Mouse (Mus musculus) midbrain, embryonic 15.5 days (tissue): ENCODE results near the gene Magoh. TPM values are rescaled to one million over a fixed set of nuclear protein-coding genes. Genes with fewer than 3 reads are reported as not detected.

Experiments used
- ATAC-seq: fragments of 200-750 bp; cut with Nextera tagmentation; replicated peaks from 2 replicates; pipeline ENCODE4 v1.8.0; 2017; ENCODE audit warnings: moderate TSS enrichment
- H3K27ac ChIP-seq: fragments of 300-500 bp; sonication (generic); 2 replicates; pipeline ENCODE4 v1.5.1; 2015; ENCODE audit warnings: mild to moderate bottlenecking, inconsistent platforms
- H3K27me3 ChIP-seq: fragments of 300-500 bp; sonication (generic); replicated peaks from 2 replicates; pipeline ENCODE4 v1.6.1; 2015; ENCODE audit warnings: inconsistent platforms
- H3K36me3 ChIP-seq: fragments of 300-500 bp; sonication (generic); replicated peaks from 2 replicates; pipeline ENCODE4 v1.6.1; 2015; ENCODE audit warnings: inconsistent platforms
- H3K4me1 ChIP-seq: fragments of 300-500 bp; sonication (generic); 2 replicates; pipeline ENCODE4 v1.6.1; 2015; ENCODE audit warnings: inconsistent platforms
- H3K4me2 ChIP-seq: fragments of 300-500 bp; sonication (generic); 2 replicates; pipeline ENCODE4 v1.6.1; 2015; ENCODE audit warnings: inconsistent platforms, mild to moderate bottlenecking, moderate library complexity
- H3K4me3 ChIP-seq: fragments of 300-500 bp; sonication (generic); 2 replicates; pipeline ENCODE4 v1.5.1; 2015; ENCODE audit warnings: mild to moderate bottlenecking, inconsistent platforms
- H3K9ac ChIP-seq: fragments of 300-500 bp; sonication (generic); 2 replicates; pipeline ENCODE4 v1.6.1; 2015; ENCODE audit warnings: mild to moderate bottlenecking, inconsistent platforms
- H3K9me3 ChIP-seq: fragments of 300-500 bp; sonication (generic); 2 replicates; pipeline ENCODE4 v1.6.1; 2016; ENCODE audit warnings: inconsistent platforms
- WGBS: fragments of 180-500 bp; shearing (Covaris S2); methylation state at CpG from one replicate; pipeline ENCODE4 v1.1.7; 2015; ENCODE audit warnings: mixed read lengths; 5-methylcytosine and 5-hydroxymethylcytosine counted together
- polyA plus RNA-seq: library from polyadenylated mRNA; unstranded; fragments of >200 nt; fragmentation: Nextera tagmentation; extraction: Ambion mirVana; gene quantifications from 2 replicates; pipeline ENCODE4 v1.2.1, GENCODE M21; 2015

Gene Magoh
- polyA plus RNA-seq, 1 experiment from 2014 or later: 103 TPM

DNA sequence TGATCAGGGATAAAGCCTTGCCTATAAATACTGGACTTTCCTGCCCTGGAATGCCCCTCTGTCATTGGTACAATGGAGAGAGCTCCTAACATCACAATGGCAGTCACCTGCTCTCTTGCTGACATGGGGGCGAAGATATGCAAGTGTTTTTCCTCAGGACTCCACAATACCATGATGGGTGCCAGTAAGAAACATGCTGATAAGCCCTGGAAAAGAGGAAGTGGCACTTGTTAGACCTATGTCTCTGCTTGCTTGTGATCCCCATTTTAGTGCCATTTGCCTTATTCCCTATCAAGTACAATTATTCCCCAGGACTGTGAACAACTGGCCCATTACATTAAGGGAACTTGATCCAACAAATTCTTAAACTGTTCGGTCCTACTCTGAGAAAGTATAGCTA lies 49.2 kb downstream of the Magoh start:
- H3K9me3 ChIP-seq: no peaks in the 10 kb centered on the region
- ATAC-seq: no peak
- no peak overlapping the region for H3K4me3 ChIP-seq

DNA sequence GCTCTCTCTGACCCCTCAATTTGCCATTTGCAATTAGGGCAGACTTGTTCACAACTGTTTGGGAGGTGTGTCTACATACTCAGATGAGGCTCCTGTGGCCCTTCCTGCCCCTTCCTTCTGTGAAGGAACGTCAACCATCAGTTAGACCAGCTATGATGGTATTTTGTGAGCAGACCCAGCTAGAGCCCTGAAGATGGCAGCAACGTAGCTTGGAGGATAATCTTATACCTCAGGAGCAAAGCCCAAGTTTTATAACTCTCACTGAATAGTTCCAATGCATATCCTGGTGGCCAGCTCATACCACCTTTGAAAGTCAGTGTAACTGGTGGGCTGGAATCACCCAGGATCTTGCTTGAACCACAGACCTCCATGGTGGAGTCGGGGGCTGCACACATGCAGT lies 51.9 kb downstream of the Magoh start:
- no peak overlapping the region for H3K27ac ChIP-seq
- H3K4me2 ChIP-seq: no peak overlapping the region
- no peaks in the 10 kb centered on the region for H3K4me1 ChIP-seq
- H3K9ac ChIP-seq: no peak overlapping the region
- H3K4me3 ChIP-seq: no peak overlapping the region
- no peaks in the 10 kb centered on the region for H3K27me3 ChIP-seq
- H3K9me3 ChIP-seq: no peaks in the 10 kb centered on the region
- WGBS: 81% methylated on average over 3 of the region's 3 CpGs
- ATAC-seq: no peak
- no peaks in the 10 kb centered on the region for H3K36me3 ChIP-seq

More for the DNA sequence above, 49.2 kb downstream of the Magoh start:
- WGBS: 74% methylated on average over 2 of the region's 2 CpGs
- H3K4me1 ChIP-seq: no peaks in the 10 kb centered on the region
- H3K36me3 ChIP-seq: no peaks in the 10 kb centered on the region
- H3K27ac ChIP-seq: no peak overlapping the region
- H3K9ac ChIP-seq: no peak overlapping the region
- H3K4me2 ChIP-seq: no peak overlapping the region
- no peaks in the 10 kb centered on the region for H3K27me3 ChIP-seq

DNA sequence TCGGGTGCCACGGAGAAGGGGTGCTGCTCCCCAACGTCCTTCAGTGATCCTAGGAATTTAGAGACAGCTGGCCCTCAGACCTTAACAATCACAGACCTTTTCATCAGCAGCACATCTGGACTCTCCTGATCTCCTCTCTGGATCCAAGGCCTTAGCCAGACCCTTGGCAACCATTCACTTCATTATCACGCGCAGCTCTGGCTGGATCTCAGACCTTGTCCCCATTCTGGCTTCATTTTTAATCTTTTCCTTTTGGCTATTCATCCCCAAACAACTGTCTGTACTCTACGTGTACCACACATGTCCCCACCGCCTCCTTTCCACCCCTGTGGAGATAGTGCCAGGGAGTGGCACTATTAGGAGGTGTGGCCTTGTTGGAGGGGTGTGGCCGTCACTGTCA lies 53.7 kb downstream of the Magoh start:
- ATAC-seq: no peak
- H3K9me3 ChIP-seq: no peaks in the 10 kb centered on the region
- no peaks in the 10 kb centered on the region for H3K4me1 ChIP-seq
- no peaks in the 10 kb centered on the region for H3K36me3 ChIP-seq
- no peak overlapping the region for H3K9ac ChIP-seq
- H3K4me2 ChIP-seq: no peak overlapping the region
- no peak overlapping the region for H3K4me3 ChIP-seq
- H3K27me3 ChIP-seq: no peaks in the 10 kb centered on the region
- no peak overlapping the region for H3K27ac ChIP-seq
- 83% methylated on average over 8 of the region's 8 CpGs for WGBS

DNA sequence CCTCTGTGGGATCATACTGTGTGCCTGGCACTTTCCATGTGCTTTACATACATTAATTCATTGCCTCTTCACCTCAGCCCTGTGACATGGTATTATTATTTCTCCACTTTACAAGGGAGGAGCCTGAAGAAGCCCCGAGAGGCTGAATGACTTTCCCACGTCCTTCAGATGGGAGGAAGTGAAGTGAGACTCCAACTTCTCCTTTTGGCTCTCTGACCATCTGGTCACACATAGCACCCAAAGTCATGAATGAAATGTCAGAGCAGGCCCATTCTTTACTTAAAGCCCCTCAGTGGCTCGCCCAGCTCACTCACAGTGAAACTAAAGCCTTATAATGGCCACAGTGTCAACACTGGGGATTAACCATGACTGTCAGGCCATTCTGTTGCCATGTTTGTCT lies 55.7 kb downstream of the Magoh start:
- no peak overlapping the region for H3K4me2 ChIP-seq
- H3K36me3 ChIP-seq: no peaks in the 10 kb centered on the region
- H3K9me3 ChIP-seq: no peaks in the 10 kb centered on the region
- H3K27ac ChIP-seq: no peak overlapping the region
- H3K4me3 ChIP-seq: no peak overlapping the region
- H3K9ac ChIP-seq: no peak overlapping the region
- no peak for ATAC-seq
- H3K27me3 ChIP-seq: no peaks in the 10 kb centered on the region
- 64% methylated on average over 3 of the region's 3 CpGs for WGBS
- no peaks in the 10 kb centered on the region for H3K4me1 ChIP-seq

Other genes starting within 250 kb of the Magoh start
- 52.0 and 58.2 TPM in 2 replicates for gene Dmrtb1, start 195.5 kb upstream of the Magoh start, polyA plus RNA-seq
- gene Lrp8, start 77.5 kb upstream of the Magoh start, polyA plus RNA-seq: 70.6 and 71.3 TPM in 2 replicates
- 92.4 and 96.4 TPM in 2 replicates for gene 0610037L13Rik, start 10.1 kb downstream of the Magoh start, polyA plus RNA-seq
- gene Cpt2, start 43.9 kb downstream of the Magoh start, polyA plus RNA-seq: 13.9 and 17.0 TPM in 2 replicates
- gene Slc1a7, start 88.6 kb downstream of the Magoh start, polyA plus RNA-seq: 0.09 TPM in 1 of 2 replicates, not detected in the other
- gene Podn, start 216.7 kb downstream of the Magoh start, polyA plus RNA-seq: 0.23 and 0.42 TPM in 2 replicates